Mouse (Mus musculus): ENCODE measurements around the gene Vmn2r79.
"Not testable (repeated sequence)": the region's sequence is repeated elsewhere in the genome, so short reads cannot be mapped to it uniquely, and the experiment has no call there.

Gene Vmn2r79

GRCm38 (mm10) chr7:86995815-86996214, at the start of gene Vmn2r79:
Gene Vmn2r79, plus strand, starts transcription at chr7:86996115.
- not testable (repeated sequence) for DNase-seq (ENCODE audit: extremely low read depth, insufficient read length, low spot score)

- DNase-seq (ENCODE audit: extremely low read depth, insufficient read length, low spot score): no peak
Observed at GRCm38 (mm10) chr7:86994700-86995099, 1.2 kb upstream of the Vmn2r79 start.

GRCm38 (mm10) chr7:87026486-87026885, 30.6 kb downstream of the Vmn2r79 start:
- not testable (repeated sequence) for DNase-seq (ENCODE audit: extremely low read depth, insufficient read length, low spot score)

GRCm38 (mm10) chr7:87063576-87063975, 67.7 kb downstream of the Vmn2r79 start:
- DNase-seq (ENCODE audit: extremely low read depth, insufficient read length, low spot score): no peak

Data from 3134 (cell line).